Mouse (Mus musculus): ENCODE measurements around the gene Med25. TPM values are rescaled to one million over a fixed set of nuclear protein-coding genes. Genes with fewer than 3 reads are reported as not detected.

The Med25 gene
- total RNA-seq, 2 experiments from 2014 or later = 60.5 to 62.8 TPM

Small RNA genes within 50 kb of the gene (microRNA-seq; reads per million reads assigned to microRNA genes)
- gene Mir707 = not detected

Other genes starting within 250 kb of the Med25 start
- gene Myh14, start 221.9 kb downstream of the Med25 start, total RNA-seq (2021) = 10 to 100 TPM; 43.2 to 45.2 TPM
- gene Izumo2, start 184.0 kb downstream of the Med25 start, total RNA-seq (2021) = not detected
- gene Vrk3, start 144.3 kb downstream of the Med25 start, total RNA-seq (2021) = 10 to 100 TPM; 19.5 to 19.8 TPM
- not detected for gene Zfp473, start 141.7 kb downstream of the Med25 start, total RNA-seq (2021)
- gene Nup62, start 76.6 kb downstream of the Med25 start, total RNA-seq (2021) = 10 to 100 TPM; 20.1 to 25.2 TPM
- 1 to 10 TPM; 2.3 to 3.5 TPM for gene Il4i1, start 76.3 kb downstream of the Med25 start, total RNA-seq (2021)
- gene Atf5, start 76.1 kb downstream of the Med25 start, total RNA-seq (2021) = 10 to 100 TPM; 62.4 to 99.0 TPM
- gene Akt1s1, start 43.7 kb downstream of the Med25 start, total RNA-seq (2021) = 100 to 1,000 TPM; 130 to 144 TPM
- gene Tbc1d17, start 43.6 kb downstream of the Med25 start, total RNA-seq (2021) = 10 to 100 TPM; 46.8 to 61.0 TPM
- 10 to 100 TPM; 19.2 to 20.2 TPM for gene Pnkp, start 35.6 kb downstream of the Med25 start, total RNA-seq (2021)
- 100 to 1,000 TPM; 143 to 148 TPM for gene Ptov1, start 22.9 kb downstream of the Med25 start, total RNA-seq (2021)
- 10 to 100 TPM; 16.6 to 17.6 TPM for gene Fuz, start 3.4 kb upstream of the Med25 start, total RNA-seq (2021)
- gene Ap2a1, start 36.8 kb upstream of the Med25 start, total RNA-seq (2021) = 10 to 100 TPM; 59.8 to 64.4 TPM
- not detected for gene Tsks, start 50.5 kb upstream of the Med25 start, total RNA-seq (2021)
- 1 to 10 TPM in 1 of 2 experiments, under 1 TPM in 1; 0.64 to 1.4 TPM for gene Cpt1c, start 82.1 kb upstream of the Med25 start, total RNA-seq (2021)
- 100 to 1,000 TPM; 119 to 139 TPM for gene Prmt1, start 93.9 kb upstream of the Med25 start, total RNA-seq (2021)
- gene Irf3, start 104.9 kb upstream of the Med25 start, total RNA-seq (2021) = 10 to 100 TPM; 15.0 to 19.1 TPM
- gene Bcl2l12, start 106.0 kb upstream of the Med25 start, total RNA-seq (2021) = 1 to 10 TPM; 8.4 to 8.5 TPM
- 10 to 100 TPM; 41.3 to 46.2 TPM for gene Scaf1, start 123.7 kb upstream of the Med25 start, total RNA-seq (2021)
- gene Rras, start 125.2 kb upstream of the Med25 start, total RNA-seq (2021) = 10 to 100 TPM; 20.8 to 26.8 TPM
- gene Prr12, start 160.2 kb upstream of the Med25 start, total RNA-seq (2021) = 10 to 100 TPM; 13.1 to 16.0 TPM
- gene Nosip, start 169.7 kb upstream of the Med25 start, total RNA-seq (2021) = 10 to 100 TPM; 27.9 to 28.3 TPM
- 10 to 100 TPM; 10.2 to 10.4 TPM for gene Prrg2, start 170.0 kb upstream of the Med25 start, total RNA-seq (2021)
- gene Rcn3, start 199.5 kb upstream of the Med25 start, total RNA-seq (2021) = 10 to 100 TPM in 1 of 2 experiments, 1 to 10 TPM in 1; 8.0 to 12.5 TPM
- gene Fcgrt, start 211.1 kb upstream of the Med25 start, total RNA-seq (2021) = 10 to 100 TPM; 27.4 to 29.1 TPM
- 100 to 1,000 TPM; 490 to 529 TPM for gene Rps11, start 231.7 kb upstream of the Med25 start, total RNA-seq (2021)
- gene Rpl13a, start 236.0 kb upstream of the Med25 start, total RNA-seq (2021) = 100 to 1,000 TPM; 643 to 706 TPM
- gene Gm45713, start 243.5 kb upstream of the Med25 start, total RNA-seq (2021) = 1 to 10 TPM in 1 of 2 experiments, not detected in 1; 1.2 TPM
- 1 to 10 TPM; 1.8 to 3.0 TPM for gene Flt3l, start 243.7 kb upstream of the Med25 start, total RNA-seq (2021)

Data from gastrocnemius, adult 18-20 months (tissue).